Mouse (Mus musculus): ENCODE measurements at regions not wholly inside any gene's neighbourhood (a gene's known extent, or its start where the extent isn't known, plus 50 kb on each side); places are given as distances from the start of the nearest gene placed in this dataset.

DNA sequence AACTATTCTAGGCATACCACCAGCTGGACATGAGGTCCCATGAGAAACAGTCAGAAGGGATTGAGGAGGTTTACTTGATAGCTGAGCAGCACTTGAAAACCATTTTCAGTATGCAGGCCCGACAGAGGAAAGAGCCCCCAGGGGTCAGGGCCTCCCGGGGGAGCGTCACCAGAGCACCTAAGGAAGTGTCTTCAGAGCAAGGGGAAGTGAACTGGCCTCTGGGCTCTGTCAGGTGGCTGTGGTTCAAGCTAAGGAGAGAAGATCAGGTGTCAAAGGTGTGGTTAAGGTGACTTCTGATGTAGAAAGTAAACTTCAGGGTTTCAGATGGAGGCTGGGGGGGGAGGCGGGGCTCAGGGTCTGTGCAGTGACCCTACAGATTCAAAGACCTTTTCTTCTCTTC lies 57.3 kb downstream of the Bhlhe40 start:
- peak; percentile 15 for DNase-seq (ENCODE audit: low read depth, low spot score)

DNA sequence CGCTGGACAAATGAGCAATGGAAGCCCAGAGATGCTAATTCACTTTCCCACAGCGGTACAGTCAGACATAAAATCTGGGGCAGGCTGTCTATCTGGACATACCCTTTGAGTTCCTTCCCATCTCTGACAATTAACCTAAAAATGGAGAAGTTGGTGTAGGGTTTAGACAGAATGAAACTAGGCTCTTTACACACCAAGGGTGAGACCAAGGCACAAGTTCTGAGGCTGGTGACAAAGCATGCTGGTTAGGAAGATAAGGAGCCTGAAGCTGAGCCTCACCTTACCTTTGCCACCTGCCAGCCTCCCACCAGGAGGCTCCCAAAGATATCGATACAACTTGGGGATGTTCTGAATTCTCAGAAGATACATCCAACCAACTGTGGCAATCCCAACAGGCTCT lies 58.5 kb downstream of the Bhlhe40 start:
- DNase-seq (ENCODE audit: low read depth, low spot score): no peak

DNA sequence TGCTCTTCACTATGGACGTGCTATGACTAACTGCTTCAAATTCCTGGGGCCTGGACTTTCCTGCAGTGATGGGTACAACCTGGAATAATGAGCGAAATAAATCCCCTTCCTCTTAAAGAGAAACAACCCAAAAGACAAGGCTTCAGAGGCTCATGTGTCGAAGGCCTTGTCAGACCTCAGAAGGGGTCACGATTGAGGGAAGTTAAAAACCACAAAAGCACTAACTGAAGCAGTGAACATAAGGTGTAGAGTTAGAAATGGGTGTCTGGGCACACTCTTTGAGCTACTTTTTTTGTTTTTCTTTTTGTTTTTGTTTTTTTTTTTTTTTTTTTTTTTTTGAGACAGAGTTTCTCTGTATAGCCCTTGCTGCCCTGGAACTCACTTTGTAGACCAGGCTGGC lies 59.5 kb downstream of the Bhlhe40 start:
- no peak for DNase-seq (ENCODE audit: low read depth, low spot score)

GRCm38 (mm10) chr6:108720978-108721377 lies 60.5 kb downstream of the Bhlhe40 start:
- no peak for DNase-seq (ENCODE audit: low read depth, low spot score)

GRCm38 (mm10) chr6:108721557-108721956 lies 61.1 kb downstream of the Bhlhe40 start:
- DNase-seq (ENCODE audit: low read depth, low spot score): no peak

- DNase-seq (ENCODE audit: low read depth, low spot score): no peak
Measured at GRCm38 (mm10) chr6:108723236-108723635, 59.7 kb upstream of the Arl8b start.

DNA sequence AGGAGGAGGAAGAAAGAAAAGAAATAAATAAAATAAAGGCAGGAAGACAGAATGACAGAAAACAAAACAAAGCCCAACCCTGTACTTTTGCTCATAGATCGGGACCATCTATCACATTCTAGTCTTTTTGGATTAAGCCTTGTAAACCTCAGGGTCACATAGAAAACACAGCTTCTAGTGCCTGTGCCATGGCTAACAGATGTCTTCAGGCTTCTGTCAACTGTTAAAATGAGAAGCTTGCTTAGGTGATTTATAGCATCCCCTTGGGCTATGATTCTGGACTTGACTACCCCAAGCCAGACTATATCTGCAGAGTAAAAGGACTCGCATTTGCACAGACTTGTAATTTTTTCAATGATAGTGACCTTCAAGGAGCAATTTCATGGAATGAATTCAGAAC lies 59.1 kb upstream of the Arl8b start:
- DNase-seq (ENCODE audit: low read depth, low spot score): no peak

- no peak for DNase-seq (ENCODE audit: low read depth, low spot score)
Measured at GRCm38 (mm10) chr6:108731107-108731630, 51.7 kb upstream of the Arl8b start.
